Mouse (Mus musculus) megakaryocyte, embryonic 14.5 days (primary cell): ENCODE data around the gene Tshz2.

Source experiments
- FLI1 ChIP-seq: IDR thresholded peaks from 2 replicates; pipeline ENCODE4 v1.6.1; 2012; ENCODE audit warnings: low read length, inconsistent platforms, mixed read lengths
- GATA1 ChIP-seq: IDR thresholded peaks from 3 replicates; pipeline ENCODE4 v1.6.1; 2012; ENCODE audit warnings: mixed read lengths, low read length, inconsistent platforms, borderline replicate concordance

GRCm38 (mm10) chr2:169589697-169590096, 43.1 kb upstream of the Tshz2 start:
- TF ChIP-seq GATA1 (no peak), FLI1 (no peak)
